Mouse (Mus musculus) retina, adult 2 months (tissue): Measurements from ENCODE around the gene Epas1.

Experiments used
- DNase-seq: peaks from one replicate; pipeline ENCODE4 v3.0.0-alpha.2; 2012; ENCODE audit warnings: low read depth, low spot score

Gene Epas1

DNA sequence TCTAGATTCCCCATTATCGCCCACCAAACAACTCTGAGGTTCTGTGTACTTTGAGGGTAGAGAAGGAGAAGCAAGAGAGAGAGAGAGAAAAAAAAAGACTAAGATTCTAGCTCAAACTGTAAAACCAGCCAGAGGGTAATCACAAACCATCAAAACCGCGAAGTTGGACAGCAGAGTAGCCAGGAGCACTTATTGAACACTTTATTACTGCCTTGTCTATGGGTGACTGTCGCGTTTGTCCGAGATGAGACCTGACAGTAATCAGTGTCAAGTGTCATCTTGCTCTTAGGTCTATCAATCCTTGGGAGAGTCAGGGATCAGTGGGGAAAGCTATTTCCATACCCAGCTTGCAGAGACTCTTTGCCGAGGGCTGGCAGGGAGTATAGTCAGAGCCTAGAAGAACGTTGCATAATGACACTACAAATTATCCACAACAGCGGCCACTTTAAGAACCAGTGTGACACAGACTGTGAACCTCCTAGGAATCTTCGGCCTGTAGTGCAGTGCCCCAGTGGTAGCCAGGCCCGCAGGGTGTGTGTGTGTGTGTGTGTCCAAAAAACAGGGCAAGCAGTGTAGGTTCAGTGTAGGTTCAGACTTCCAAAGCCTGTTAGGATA lies 2.2 kb downstream of the Epas1 start:
- no peak for DNase-seq

DNA sequence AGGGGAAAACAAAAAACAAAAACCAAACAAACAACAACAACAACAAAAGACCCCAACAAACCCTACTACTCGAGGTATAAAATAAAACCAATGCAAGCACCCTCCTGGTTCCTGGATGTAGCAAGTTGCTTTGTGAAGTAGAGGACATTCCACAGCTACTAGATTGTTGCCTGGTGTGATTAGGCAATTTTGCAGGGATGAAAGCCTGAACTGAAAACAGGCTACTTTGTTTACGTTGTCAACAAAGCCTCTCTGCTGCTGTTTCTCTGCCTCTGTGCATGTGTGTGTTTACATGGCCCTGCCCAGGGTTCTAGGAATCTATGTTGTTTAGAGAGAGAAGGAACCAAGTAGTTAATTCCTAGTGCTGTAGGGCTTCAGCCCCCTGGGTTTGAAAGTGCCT lies 4.1 kb downstream of the Epas1 start:
- DNase-seq = no peak

DNA sequence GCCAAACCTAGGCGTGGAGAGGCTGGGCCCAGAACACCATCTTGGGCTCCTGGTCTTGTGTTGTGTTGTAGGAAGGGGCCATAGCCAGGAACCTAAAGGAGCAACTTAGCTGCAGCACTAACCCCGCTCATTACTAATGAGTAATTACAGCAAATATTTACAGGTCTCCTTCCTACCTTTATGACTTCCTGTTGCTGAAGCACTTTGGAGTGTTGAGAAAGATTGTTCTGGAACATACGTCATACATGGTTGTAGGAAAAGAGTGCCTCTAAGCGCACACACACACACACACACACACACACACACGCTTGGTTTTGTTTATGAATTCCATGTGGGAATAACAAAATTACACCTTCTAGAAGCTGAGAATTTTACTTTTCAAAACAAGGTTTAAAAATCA lies 8.4 kb downstream of the Epas1 start:
- no peak for DNase-seq

DNA sequence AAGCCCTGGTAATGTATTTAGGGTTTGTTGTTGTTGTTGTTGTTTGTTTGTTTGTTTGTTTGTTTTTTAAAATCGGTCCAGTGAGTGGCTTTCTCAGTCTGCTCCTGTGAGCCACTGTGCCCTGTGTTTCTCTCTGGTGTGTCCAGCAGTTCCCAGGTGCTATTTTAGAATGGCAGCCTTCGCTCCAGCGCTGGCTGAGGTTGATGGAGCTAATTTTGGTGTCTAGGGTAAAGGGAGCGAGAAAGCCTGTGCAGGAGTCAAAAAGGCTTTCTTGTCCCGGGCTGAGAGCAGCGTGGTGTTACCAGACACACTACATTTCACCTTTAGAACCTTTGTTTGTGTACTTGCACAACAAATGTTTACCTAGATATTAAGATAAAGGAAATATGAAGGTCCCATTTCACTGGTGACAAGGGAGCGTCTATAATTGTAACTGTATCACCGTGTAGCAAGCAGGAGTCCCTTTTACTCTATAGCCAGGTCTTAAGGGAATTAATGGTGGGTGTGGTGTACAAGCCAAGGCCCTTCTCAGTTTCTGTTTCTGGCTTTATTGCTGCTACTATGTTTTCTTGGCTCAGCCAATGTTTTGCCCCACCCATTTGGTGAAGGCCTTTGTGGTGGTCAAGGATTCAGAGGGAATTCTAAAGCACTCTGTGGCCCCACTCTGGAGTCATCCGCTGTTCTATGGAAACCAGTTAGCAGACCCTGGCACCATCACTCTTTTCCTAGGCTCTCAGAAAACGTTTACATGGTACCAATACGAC lies 9.2 kb downstream of the Epas1 start:
- no peak for DNase-seq

DNA sequence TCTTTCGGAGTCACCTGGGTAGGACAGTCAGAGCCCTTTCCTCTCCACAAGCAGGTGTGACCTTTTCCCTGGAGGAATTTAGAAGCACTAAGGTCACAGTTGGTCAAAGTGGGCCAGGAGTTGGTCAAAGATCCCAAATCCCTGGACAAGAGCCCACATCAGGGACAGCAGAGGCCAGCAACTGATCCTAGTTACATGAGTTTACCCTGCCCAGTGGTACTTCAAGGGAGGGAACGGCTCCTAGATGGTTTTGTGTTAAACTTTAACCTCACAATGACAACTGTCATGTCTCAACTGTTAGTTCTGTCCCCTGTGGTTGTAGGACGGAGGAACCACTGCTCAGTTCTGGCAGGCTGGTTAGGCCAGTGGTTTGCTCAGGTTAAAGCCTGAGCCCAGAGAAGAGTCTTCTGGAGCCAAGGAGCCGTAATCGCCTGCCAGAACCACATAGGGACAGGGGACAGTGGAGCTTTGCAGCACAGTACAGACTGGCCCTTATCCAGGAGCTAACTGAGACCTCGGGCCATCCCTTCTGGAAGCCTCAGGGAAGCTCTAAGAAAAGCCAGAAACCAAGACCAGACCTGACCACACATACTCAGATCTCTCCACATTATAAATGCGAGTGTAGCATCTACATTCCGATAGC lies 12.4 kb downstream of the Epas1 start:
- no peak for DNase-seq

DNA sequence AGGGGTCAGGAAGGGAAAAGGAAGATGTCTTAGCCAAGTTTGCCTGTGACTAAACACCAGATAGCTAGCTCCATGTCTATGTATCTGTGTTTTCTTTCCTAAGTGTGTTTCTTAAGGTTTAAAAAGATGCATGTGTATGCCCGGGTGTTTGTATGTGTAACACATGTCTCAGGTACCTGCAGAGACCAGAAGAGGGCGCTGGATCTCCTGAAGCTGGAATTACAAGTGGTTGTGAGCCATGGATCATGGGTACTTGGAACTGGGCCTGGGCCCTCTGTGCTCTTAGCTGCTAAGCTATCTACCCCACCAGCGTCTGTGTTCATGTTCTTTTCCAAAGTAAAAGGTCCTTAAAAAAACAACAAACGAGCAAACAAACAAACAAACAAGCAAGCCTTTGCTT lies 12.9 kb downstream of the Epas1 start:
- no peak for DNase-seq

DNA sequence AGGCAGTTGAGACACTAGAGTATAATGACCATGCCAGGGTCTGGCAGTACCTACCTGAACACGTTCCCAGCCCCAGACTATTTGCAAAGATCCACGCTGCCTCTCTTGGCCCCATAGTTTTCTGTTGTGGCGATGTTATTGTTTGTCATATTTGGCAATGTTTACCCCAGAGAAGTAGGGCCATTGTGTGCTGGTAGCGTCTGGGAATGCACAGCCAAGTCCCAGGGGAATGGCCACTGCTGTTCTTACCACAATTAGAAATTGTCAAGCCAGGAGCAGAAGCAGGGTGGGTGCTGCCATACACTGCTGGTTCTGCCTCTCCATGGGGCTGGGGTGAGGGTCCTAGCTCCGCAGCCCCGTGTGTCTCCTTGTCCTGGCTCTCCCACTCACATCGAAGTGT lies 15.1 kb downstream of the Epas1 start:
- DNase-seq = no peak

DNA sequence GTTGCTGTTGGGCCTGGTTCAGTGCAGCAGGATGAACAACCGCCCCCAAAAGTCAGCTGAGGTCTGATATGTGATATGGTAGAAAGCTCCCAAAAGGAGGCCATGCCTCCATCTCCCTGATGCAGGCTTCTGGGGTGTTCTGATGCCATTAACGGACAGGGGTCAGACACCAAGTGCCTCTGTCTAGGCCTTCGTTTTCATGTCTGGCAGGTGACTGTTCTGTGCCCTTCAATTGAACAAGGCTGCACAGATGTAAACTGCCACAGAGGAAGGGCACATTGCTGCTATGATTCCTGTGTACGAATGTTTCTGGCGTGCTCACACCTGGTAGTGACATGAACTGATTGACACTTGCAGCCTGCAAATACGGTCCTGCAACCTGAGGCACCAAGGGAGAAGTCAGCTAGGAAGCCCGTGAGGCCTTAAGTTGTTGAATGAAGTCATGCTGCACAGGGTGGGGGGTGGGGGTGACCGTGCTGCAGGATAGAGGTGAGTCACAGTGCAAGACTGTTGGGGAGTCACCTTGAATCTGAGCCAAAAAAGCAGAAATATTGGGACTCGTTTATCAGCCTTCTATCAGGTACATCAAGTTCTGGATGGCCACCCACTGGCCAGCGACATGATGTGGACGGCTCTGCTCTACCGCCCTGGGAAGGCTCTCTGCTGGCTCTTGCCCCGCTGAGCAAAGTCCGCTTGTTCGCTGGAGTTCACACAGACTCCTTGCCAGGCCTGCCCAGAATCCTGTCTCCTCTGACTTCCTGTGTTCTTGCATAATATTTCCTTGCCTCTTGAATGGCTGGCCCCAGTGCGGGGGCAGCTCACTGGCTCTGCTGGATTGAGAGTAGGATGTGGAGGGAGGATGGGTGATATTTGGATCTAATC lies 16.1 kb downstream of the Epas1 start:
- DNase-seq = no peak

DNA sequence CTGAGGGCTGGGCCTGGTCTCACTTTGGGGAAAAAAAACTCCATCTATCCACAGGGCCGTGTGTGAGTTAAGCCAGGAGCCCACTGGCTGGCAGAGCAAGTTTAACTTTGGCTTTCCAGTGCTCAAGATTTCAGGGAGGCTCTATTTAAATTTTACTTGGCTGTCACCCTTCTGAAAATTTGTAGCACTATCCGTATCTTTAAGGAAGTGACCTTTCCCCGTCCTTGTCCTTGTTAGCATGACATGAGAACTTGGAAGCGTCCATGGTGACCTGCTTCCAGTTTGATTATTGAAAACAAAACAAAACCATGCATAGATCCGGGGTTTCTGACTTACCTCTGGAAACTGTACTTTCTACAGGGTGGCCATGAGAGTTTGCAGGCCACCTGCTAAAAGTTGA lies 17.3 kb downstream of the Epas1 start:
- no peak for DNase-seq

DNA sequence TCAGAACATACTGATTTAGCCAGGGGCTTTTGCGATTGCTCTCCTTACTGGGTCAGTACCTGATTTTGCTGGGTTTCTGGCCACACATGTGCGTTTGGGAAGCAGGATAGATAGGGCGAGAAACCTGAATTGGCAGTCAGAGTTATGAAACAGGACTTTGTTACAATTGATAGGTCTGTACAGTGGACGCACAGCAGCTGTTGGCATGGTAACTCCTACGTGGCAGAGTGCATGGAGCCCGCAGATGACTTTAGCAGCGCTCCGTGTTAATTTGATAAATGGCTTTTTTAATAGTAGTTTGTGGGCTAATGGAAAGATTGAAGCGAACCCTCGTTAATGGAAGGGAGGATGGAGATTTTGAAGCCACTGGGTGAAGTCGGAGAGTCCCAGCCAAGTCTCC lies 18.5 kb downstream of the Epas1 start:
- DNase-seq = no peak

DNA sequence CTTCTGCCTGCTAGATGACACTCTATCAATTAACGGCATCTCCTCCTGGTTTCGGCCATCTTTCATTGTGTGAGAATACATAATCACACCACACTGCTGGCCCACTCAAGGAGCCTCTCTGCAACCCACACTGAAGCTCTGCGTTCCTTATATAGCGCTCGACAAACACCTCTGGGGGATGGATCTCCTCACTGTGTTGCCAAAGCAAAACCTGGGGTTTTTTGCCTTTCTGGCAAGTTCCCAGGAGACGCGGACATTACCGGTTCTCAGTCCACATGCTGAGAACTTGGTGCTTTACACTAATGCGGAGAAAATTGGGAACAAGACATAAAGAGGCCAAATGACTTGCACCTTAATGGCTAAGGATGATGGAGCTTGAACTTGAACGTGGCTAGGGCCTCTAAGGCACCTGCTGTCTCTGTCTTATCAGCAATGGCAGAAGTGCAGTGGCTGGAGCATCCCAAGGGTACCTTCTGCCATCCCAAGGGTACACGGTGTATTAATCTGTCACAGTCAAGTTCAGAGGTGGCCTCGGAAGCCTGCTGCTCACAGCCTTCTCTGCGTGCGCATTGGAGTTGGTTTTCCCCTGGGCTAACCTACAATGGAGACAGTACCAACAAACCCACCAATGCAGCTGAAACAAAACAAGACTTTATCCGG lies 19.6 kb downstream of the Epas1 start:
- no peak for DNase-seq

DNA sequence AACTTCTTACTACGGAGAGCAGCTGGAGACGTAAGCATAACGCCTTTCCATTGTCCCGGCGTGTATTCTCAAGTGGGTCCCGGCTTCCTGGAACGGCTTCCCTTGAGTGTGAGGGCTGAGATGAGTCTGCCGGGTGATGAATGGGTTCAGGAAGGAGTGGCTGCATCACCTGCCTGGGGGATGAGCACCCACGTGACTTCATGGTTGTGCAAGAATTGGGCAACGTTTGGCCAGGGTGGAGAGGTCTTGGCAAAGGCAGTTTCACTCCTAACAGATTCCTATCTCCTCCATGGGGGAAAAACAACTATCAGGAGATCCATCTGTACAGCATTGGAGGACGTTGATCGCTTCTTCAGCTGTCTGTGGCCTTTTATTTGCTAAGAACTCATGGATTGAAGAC lies 23.0 kb downstream of the Epas1 start:
- no peak for DNase-seq

DNA sequence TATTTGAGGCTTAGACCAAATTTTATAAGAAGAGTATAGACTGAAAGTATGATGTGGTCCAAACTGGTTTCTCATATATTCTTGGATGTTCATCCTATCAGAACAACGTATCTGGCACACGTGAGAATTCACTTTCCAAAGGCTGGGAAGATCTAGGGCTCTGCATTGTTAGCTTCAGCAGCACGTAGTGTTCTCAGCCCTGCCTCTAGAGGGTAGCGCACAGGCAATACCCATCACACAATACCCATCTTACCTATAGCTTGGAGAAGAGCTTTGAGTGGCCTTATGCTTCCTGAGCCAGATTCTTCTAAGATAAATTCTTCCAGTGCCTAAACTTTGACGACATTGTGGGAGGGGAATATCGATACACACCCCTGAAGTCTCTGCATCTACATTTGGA lies 24.6 kb downstream of the Epas1 start:
- DNase-seq = no peak

DNA sequence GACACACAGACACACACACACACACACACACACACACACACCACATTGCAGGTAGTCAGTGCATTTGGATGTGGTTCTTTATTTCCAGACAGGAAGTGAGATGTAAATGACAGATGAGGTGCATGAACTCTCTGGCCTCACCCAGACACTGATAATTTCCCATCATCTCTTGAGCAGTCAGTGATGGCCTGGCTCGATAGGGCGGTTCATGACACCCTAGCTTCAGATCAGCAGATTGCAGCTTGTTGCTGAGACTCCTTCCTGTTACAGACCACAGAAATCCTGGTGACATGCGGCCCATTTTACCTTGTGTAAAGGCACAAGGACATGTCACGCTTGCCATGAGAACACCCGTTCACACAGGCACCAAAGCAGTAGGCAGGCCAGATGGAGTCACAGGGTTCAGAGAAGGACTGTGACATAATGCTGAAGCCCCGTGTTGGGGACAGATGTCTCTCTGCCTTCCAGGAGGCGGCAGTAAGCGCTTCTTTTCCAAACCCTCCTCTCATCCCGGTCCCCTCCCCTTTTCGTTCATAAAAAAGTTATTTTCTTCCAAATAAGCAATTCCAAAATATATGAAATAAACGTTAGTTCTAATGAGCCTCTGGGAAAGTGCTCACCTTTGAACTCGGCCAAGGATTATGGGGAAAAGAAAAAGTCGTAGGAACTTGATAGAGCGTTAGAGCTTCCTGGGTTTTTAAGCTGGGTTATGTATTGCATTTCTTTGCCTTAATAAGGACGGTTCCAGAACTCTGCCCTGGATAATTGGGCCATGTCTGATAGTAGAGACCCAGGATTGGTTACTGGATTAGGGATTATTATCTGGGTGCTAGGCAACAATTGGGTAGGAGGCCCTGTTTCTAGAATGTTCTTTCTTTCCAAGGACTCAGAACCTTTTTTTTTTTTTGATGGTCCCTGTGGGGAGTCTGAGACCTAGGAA lies 26.0 kb downstream of the Epas1 start:
- no peak for DNase-seq

DNA sequence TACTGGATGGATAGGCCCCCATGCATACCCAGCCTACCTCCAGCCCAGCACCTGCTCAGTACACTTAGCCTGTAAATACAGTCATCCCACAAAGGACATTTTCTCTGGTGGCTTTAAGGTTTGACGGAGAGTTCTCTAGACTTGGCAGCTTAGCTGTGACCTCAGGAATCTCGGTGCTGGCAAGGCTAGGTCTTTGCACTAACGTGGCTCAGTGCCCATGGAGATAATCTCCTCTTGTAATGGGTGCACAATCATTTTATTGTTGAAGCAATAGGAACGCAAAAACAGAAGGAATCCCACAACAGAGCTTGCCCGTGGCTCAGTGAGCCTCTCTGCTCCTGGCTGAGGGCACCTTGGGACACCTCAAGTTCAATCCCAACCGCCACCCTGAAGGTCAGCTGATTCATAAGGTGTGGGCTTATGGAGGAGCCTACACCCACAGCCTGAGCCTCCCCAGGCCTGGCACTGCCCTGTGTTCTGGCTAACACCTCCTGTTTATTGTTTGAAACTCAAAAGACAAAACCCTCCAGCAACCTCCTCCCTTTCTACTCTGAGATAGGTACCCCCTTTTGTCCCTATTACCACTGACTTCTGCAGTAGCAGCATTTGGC lies 27.3 kb downstream of the Epas1 start:
- DNase-seq = peak; percentile 26

DNA sequence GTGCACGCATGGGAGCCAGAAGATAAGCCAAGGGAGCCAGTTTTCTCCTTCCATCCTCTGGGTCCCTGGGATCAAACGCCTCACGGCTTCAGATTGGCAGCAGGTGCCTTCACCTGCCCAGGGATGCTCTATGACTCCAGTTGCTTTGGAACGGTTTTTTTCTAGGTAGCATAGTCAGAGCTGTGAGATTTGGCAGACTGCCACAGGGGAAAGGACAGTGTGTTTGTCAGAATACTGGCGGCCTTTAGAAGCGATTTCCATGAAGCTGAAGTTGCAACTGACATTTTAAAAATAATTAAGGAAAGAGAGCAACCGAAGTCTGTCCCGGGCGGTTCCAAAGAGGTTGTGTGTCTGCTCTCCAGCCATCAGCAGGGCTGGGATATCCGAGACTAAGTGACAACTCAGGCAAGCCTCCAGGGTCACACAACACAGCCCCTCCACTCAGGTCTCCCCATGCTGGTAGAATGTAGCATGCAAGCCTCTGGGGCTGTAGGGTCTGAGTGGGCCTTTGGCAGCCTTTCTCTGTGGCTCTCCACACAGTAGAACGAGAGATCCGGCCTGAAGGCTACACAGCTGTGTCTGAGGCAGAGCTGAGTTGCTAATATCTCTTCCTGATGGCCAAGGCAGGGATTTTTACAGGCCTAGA lies 28.4 kb downstream of the Epas1 start:
- no peak for DNase-seq

DNA sequence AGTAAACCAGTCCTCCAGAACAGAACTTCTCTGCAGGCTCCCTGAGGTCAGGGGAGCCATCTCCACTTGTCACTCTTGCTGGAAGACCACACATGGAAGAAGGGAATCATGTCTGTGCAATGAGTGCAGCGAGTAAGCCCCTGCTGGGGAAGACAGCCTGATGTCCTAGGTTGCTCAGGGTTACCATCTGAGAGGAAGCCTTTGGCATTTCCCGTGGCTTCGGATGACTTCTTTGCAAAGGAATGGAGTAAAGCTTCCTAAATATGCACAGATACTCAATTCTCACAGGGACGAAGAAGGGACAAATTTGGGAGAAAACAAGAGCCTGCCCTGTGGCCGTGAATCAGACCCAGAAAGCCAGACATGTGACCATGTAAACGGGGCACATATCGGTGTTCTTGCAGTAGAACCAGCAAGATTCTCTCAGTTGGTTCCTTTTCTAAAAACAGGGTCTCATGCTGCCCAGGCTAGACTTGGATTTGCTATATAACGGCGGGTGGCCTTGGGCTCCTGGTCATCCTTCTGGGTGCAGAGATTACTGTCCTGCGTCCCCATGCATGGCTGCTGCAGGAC lies 31.0 kb downstream of the Epas1 start:
- no peak for DNase-seq

DNA sequence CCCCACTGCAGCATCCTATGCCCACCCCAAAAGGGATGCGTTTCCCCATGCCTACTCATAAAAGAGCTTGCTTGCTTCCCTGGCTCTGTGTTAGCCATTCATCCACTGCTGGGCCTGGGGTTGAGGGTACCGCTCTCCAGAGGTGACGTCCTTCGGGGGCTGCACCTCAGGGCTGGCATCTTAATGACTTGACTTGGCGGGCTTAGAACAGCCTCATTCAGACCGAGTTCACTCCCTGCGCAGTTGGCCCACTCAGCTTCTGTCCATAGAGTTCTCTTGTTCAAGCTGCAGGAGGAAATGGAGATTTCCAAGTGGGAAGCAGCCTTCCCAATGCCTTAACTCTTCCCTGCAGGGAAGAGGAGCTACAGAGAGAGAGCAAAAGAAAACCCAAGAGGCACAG lies 32.1 kb downstream of the Epas1 start:
- DNase-seq = no peak

DNA sequence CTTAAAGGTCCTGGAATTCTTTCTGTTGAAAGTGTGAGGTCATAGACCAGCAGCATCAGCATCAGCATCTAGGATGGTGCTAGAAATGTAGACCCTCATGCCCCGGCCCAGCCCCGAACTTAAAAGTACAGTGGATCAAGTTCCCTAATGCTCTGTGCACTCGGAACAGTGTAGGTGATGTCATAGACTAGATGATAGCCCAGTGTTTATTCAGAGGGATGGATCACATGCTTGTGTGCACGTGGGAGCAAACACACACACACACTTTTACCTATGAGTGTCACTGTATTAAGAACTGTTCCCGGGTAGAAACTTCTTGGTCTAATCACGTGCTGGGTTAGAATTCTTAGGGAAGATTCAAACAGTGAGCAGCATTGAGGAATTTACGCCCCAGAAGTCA lies 33.0 kb downstream of the Epas1 start:
- no peak for DNase-seq
